Mouse (Mus musculus) stomach, embryonic 15.5 days (tissue): ENCODE measurements around the gene Gpr142. TPM values are rescaled to one million over a fixed set of nuclear protein-coding genes. Genes with fewer than 3 reads are reported as not detected.
A peak's percentile ranks its signal among the peaks of the same experiment; 100 is the strongest.

Experiments
- ATAC-seq: fragments of 200-750 bp; cut with Nextera tagmentation; 2 replicates; pipeline ENCODE4 v1.8.0; 2017; ENCODE audit warnings: low read depth, moderate number of reproducible peaks, moderate TSS enrichment; ENCODE audit not compliant: insufficient read depth, low FRiP score
- H3K27ac ChIP-seq: fragments of 300-500 bp; sonication (generic); 2 replicates; pipeline ENCODE4 v1.5.1; 2015; ENCODE audit warnings: mild to moderate bottlenecking, inconsistent platforms
- H3K27me3 ChIP-seq: fragments of 300-500 bp; sonication (generic); replicated peaks from 2 replicates; pipeline ENCODE4 v1.6.1; 2015; ENCODE audit warnings: inconsistent platforms
- H3K36me3 ChIP-seq: fragments of 300-500 bp; sonication (generic); 2 replicates; pipeline ENCODE4 v1.6.1; 2015; ENCODE audit warnings: inconsistent platforms
- H3K4me1 ChIP-seq: fragments of 300-500 bp; sonication (generic); 2 replicates; pipeline ENCODE4 v1.6.1; 2015; ENCODE audit warnings: inconsistent platforms
- H3K4me2 ChIP-seq: fragments of 300-500 bp; sonication (generic); 2 replicates; pipeline ENCODE4 v1.6.1; 2015; ENCODE audit warnings: mild to moderate bottlenecking, inconsistent platforms
- H3K4me3 ChIP-seq: fragments of 300-500 bp; sonication (generic); replicated peaks from 2 replicates; pipeline ENCODE4 v1.5.1; 2015; ENCODE audit warnings: inconsistent platforms
- H3K9ac ChIP-seq: fragments of 300-500 bp; sonication (generic); 2 replicates; pipeline ENCODE4 v1.6.1; 2015; ENCODE audit warnings: inconsistent platforms
- H3K9me3 ChIP-seq: fragments of 300-500 bp; sonication (generic); 2 replicates; pipeline ENCODE4 v1.6.1; 2016; ENCODE audit warnings: inconsistent platforms
- WGBS: fragments of 180-500 bp; shearing (Covaris S2); methylation state at CpG from one replicate; pipeline ENCODE4 v1.1.7; 2015; 5-methylcytosine and 5-hydroxymethylcytosine counted together
- polyA plus RNA-seq: library from polyadenylated mRNA; unstranded; fragments of >200 nt; fragmentation: Nextera tagmentation; extraction: Ambion mirVana; gene quantifications from 2 replicates; pipeline ENCODE4 v1.2.1, GENCODE M21; 2015

Gpr142 gene
- polyA plus RNA-seq, 1 experiment from 2014 or later = 0.54 TPM

GRCm38 (mm10) chr11:114802540-114803267, 4.0 kb downstream of the Gpr142 start:
- WGBS = 44% methylated on average over 15 of the region's 15 CpGs
- H3K4me1 ChIP-seq = peaks cover 7% of the 10 kb centered on the region
- no peaks in the 10 kb centered on the region for H3K27me3 ChIP-seq
- no peak for ATAC-seq
- H3K9ac ChIP-seq = no peak overlapping the region
- H3K4me2 ChIP-seq = no peak overlapping the region
- no peaks in the 10 kb centered on the region for H3K9me3 ChIP-seq
- H3K27ac ChIP-seq = no peak overlapping the region
- H3K36me3 ChIP-seq = no peaks in the 10 kb centered on the region
- H3K4me3 ChIP-seq = no peak overlapping the region

- Histone ChIP-seq H3K27ac (no peak overlapping the region), H3K4me3 (no peak overlapping the region), H3K36me3 (no peaks in the 10 kb centered on the region), H3K4me2 (no peak overlapping the region), H3K4me1 (peaks cover 7% of the 10 kb centered on the region), H3K9ac (no peak overlapping the region), H3K27me3 (no peaks in the 10 kb centered on the region), H3K9me3 (no peaks in the 10 kb centered on the region)
- ATAC-seq = no peak
- 58% methylated on average over 8 of the region's 8 CpGs for WGBS
Measured at GRCm38 (mm10) chr11:114803990-114804389, 5.3 kb downstream of the Gpr142 start.

- no peak for ATAC-seq
- Histone ChIP-seq H3K9me3 (no peaks in the 10 kb centered on the region), H3K27ac (no peak overlapping the region), H3K4me3 (no peak overlapping the region), H3K9ac (no peak overlapping the region), H3K4me1 (peaks cover 7% of the 10 kb centered on the region), H3K4me2 (no peak overlapping the region), H3K27me3 (no peaks in the 10 kb centered on the region), H3K36me3 (no peaks in the 10 kb centered on the region)
- 57% methylated on average over 2 of the region's 2 CpGs for WGBS
Measured at GRCm38 (mm10) chr11:114807025-114807424, 8.3 kb downstream of the Gpr142 start.

- Histone ChIP-seq H3K4me2 (no peak overlapping the region), H3K9me3 (no peaks in the 10 kb centered on the region), H3K27me3 (no peaks in the 10 kb centered on the region), H3K9ac (no peak overlapping the region), H3K4me3 (no peak overlapping the region), H3K27ac (0 out of 2 replicates have a peak overlapping the region, but pooled peaks have one; percentile 5), H3K4me1 (peaks cover 8% of the 10 kb centered on the region), H3K36me3 (no peaks in the 10 kb centered on the region)
- peak; percentile 59 for ATAC-seq
- WGBS = 34% methylated on average over 14 of the region's 14 CpGs
Measured at GRCm38 (mm10) chr11:114807686-114808427, 9.1 kb downstream of the Gpr142 start.

- 82% methylated on average over 1 of the region's 1 CpGs for WGBS
- no peak for ATAC-seq
Measured at GRCm38 (mm10) chr11:114809371-114809770, 10.6 kb downstream of the Gpr142 start.

DNA sequence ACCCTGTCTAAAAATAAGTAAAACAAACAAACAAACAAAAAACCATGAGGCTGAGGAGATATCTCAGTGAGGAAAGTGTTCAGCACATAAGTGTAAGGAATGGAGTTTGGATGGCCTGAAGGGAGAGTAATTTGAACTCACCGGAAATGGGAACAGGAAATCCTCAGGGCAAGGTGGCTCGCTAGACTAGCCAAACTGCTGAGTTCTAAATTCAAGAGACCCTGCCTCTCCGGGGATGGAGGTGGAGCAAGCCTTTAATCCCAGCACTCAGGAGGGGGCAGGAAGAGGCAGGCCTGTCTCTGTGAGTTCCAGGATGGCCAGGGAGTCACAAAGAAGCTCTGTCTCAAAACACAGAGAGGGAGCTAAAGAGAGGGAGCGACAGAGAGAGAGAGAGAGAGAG, 11.6 kb downstream of the Gpr142 start:
- Histone ChIP-seq H3K9ac (no peak overlapping the region), H3K27ac (no peak overlapping the region), H3K9me3 (no peaks in the 10 kb centered on the region), H3K27me3 (no peaks in the 10 kb centered on the region), H3K36me3 (no peaks in the 10 kb centered on the region), H3K4me3 (no peak overlapping the region), H3K4me1 (peaks cover 11% of the 10 kb centered on the region), H3K4me2 (no peak overlapping the region)
- WGBS = 35% methylated on average over 4 of the region's 4 CpGs
- ATAC-seq = no peak

More at GRCm38 (mm10) chr11:114809371-114809770, 10.6 kb downstream of the Gpr142 start:
- Histone ChIP-seq H3K4me2 (no peak overlapping the region), H3K9me3 (no peaks in the 10 kb centered on the region), H3K9ac (no peak overlapping the region), H3K4me3 (no peak overlapping the region), H3K4me1 (peaks cover 11% of the 10 kb centered on the region), H3K36me3 (no peaks in the 10 kb centered on the region), H3K27me3 (no peaks in the 10 kb centered on the region), H3K27ac (no peak overlapping the region)

- Histone ChIP-seq H3K9me3 (no peaks in the 10 kb centered on the region), H3K36me3 (no peaks in the 10 kb centered on the region), H3K27ac (no peak overlapping the region), H3K27me3 (no peaks in the 10 kb centered on the region), H3K4me2 (no peak overlapping the region), H3K4me3 (no peak overlapping the region), H3K9ac (no peak overlapping the region), H3K4me1 (peaks cover 4% of the 10 kb centered on the region; the same call in 1 of the 2 replicates)
- WGBS = 9% methylated on average over 6 of the region's 6 CpGs
- ATAC-seq = peak; percentile 48; the same call in 1 of the 2 replicates
Measured at GRCm38 (mm10) chr11:114812731-114813240, 14.1 kb downstream of the Gpr142 start.

DNA sequence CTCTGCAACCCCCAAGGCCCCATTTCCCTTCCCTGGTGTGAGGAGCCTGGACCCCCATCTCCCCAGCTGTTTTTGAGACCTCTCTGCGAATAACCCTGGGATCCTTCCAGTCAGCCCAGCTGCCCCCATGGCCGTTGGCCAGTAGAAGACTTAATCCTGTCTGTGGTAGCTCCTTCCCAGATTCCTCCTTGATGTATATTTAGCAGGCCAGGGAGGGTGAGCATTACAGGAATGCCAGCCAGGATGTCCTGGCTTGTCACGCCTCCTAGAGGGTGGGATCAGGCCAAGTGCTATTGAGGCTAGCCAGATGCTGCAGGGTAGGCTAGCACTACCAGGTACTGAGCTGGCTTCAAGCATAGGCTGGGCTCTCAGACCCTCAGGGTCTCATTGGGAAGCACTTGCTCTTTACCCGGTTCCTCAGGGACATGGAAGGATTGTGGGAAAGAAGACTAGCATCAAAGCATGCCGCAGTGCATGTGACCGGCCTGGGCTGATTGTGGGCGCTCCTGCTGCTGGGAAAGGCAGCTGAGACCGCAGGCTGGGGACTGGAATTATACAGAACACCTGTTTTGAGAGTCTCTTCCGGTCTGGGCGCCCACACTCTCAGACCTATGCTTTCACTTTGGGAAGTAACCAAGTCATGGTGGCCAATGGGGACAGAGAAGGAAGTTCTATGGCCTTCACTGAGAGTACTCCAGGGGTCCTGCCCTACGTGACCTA, 16.3 kb downstream of the Gpr142 start:
- no peak for ATAC-seq
- Histone ChIP-seq H3K36me3 (no peaks in the 10 kb centered on the region), H3K4me1 (peaks cover 4% of the 10 kb centered on the region; the same call in 1 of the 2 replicates), H3K27me3 (no peaks in the 10 kb centered on the region), H3K27ac (no peak overlapping the region), H3K4me2 (no peak overlapping the region), H3K4me3 (no peak overlapping the region), H3K9me3 (no peaks in the 10 kb centered on the region), H3K9ac (no peak overlapping the region)
- 64% methylated on average over 11 of the region's 11 CpGs for WGBS

- Histone ChIP-seq H3K4me2 (no peak overlapping the region), H3K9ac (no peak overlapping the region), H3K27me3 (no peaks in the 10 kb centered on the region), H3K36me3 (no peaks in the 10 kb centered on the region), H3K9me3 (no peaks in the 10 kb centered on the region), H3K27ac (no peak overlapping the region), H3K4me3 (no peak overlapping the region), H3K4me1 (peaks cover 7% of the 10 kb centered on the region; the same call in 1 of the 2 replicates)
- WGBS = 84% methylated on average over 4 of the region's 4 CpGs
- no peak for ATAC-seq
Measured at GRCm38 (mm10) chr11:114816934-114817333, 18.2 kb downstream of the Gpr142 start.

GRCm38 (mm10) chr11:114818185-114818584, 19.5 kb downstream of the Gpr142 start:
- Histone ChIP-seq H3K36me3 (no peaks in the 10 kb centered on the region), H3K27ac (no peak overlapping the region), H3K4me1 (peaks cover 10% of the 10 kb centered on the region; the same call in 1 of the 2 replicates), H3K9ac (no peak overlapping the region), H3K9me3 (no peaks in the 10 kb centered on the region), H3K27me3 (no peaks in the 10 kb centered on the region), H3K4me3 (no peak overlapping the region), H3K4me2 (no peak overlapping the region)
- 77% methylated on average over 7 of the region's 7 CpGs for WGBS
- no peak for ATAC-seq

- Histone ChIP-seq H3K9me3 (no peaks in the 10 kb centered on the region), H3K4me3 (no peak overlapping the region), H3K27me3 (no peaks in the 10 kb centered on the region), H3K9ac (no peak overlapping the region), H3K36me3 (no peaks in the 10 kb centered on the region), H3K4me1 (peaks cover 14% of the 10 kb centered on the region; the same call in 1 of the 2 replicates), H3K4me2 (no peak overlapping the region), H3K27ac (no peak overlapping the region)
- no peak for ATAC-seq
- 47% methylated on average over 2 of the region's 2 CpGs for WGBS
Measured at GRCm38 (mm10) chr11:114819110-114819509, 20.4 kb downstream of the Gpr142 start.
